Mouse (Mus musculus) layer of hippocampus, postnatal 36 days (tissue): Measurements from ENCODE around the gene Reln. TPM values are rescaled to one million over a fixed set of nuclear protein-coding genes. Genes with fewer than 3 reads are reported as not detected.
A peak's percentile ranks its signal among the peaks of the same experiment; 100 is the strongest.

Source experiments
- DNase-seq, 2 experiments: peaks; one replicate each; pipeline ENCODE4 v3.0.0; 2022
- total RNA-seq, 2 experiments: library from RNA; stranded (reverse); gene quantifications; 2 replicates each; pipeline ENCODE4 v1.2.3; 2021

Gene Reln
- total RNA-seq, 2 experiments from 2014 or later = 41.4 to 54.1 TPM

- DNase-seq = peak; percentile 35 to 36
These were observed 237.6 kb downstream of the Reln start for GRCm38 (mm10) chr5:22106811-22107485.

- no peak for DNase-seq
These were observed 249.5 kb downstream of the Reln start for GRCm38 (mm10) chr5:22094984-22095383.

- DNase-seq = no peak
These were observed 250.5 kb downstream of the Reln start for GRCm38 (mm10) chr5:22094043-22094442.

- DNase-seq = peak in 1 of 2 experiments; percentile 6
These were observed 251.2 kb downstream of the Reln start for GRCm38 (mm10) chr5:22093157-22093865.

DNA sequence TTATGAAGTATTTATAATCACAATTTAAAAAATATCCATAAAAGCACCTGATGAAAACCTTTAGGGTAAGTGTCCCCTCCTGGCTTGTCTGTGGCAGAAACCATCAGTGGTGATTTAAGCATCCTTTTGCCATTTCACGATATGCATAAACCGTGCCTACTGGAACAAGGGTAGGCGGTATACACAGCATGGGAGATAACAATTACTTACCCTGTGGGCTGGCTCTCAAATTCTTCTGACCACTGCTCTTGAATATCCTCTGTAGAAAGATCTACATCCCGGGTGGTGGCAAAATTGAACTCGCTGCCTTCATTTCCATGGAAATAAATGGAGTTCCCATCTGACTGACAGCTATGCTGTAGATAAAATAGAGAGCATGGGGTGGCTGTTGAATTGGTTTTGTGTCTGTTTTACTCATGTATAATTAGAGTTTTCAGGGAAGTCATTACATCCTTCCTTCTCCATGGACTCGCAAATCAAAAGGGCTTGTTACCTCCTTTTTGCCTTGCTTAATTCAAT is 264.0 kb downstream of the Reln start:
- DNase-seq = no peak

GRCm38 (mm10) chr5:22074971-22075370 is 269.5 kb downstream of the Reln start:
- no peak for DNase-seq

DNA sequence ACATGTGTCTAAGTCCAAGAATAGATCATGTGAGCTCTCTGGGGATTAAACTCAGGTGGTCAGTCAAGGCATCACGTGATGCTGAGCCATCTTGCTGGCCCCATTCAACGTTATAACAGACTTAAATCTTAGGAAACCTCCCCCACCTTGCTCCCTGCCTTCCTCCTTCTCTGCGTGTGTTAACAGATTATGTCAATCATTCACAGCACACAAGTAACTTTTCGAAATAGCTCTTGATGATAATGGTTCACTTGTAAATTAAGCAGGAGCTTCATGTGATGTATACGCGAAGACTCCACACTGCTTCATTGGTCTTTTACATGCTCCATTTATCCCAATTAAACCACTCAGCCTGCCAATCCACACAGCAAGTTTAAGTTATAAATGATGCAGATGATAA is 271.9 kb downstream of the Reln start:
- DNase-seq = no peak

DNA sequence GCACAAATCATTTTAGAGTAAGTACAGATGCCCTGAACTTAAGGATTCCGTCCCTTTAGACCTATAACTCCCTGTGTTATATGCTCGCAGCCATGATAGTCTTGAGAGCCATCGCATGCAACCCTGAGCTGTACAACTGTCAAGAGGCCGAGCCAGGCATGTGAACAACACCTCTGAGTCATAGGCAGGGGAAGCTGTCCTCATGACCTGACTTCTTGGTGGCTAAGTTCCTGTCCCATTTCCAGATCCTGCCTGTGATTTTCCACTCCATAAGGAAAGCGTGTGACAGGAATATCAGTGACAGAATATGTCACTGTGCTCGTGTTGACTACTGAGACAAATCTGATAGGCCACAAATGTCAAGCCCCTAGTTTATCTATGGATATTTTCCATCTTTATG is 285.3 kb downstream of the Reln start:
- DNase-seq = no peak

GRCm38 (mm10) chr5:22041825-22042224 is 302.7 kb downstream of the Reln start:
- no peak for DNase-seq

- DNase-seq = no peak
These were observed 304.9 kb downstream of the Reln start for GRCm38 (mm10) chr5:22039375-22040149.

GRCm38 (mm10) chr5:22035201-22035600 is 309.3 kb downstream of the Reln start:
- DNase-seq = no peak

DNA sequence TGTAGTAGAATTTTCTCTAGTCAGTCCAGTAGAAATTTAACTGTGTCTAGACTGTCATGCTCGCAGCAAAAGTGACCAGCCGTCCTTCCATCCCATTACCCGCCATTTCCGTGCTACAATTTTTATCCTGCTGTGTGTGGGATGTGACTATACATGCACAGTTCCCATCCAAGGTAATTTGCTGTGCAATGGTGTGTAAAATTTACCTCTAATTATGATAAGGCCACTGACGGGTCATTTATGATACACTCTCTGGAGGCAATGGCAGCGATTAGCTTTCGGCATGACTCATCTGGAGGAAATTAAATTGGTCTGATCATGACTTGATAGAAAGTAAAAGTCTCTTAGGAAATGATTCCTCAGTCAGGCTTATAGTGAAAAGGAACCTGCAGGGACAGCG is 311.5 kb downstream of the Reln start:
- DNase-seq = no peak

- no peak for DNase-seq
These were observed 312.8 kb downstream of the Reln start for GRCm38 (mm10) chr5:22031653-22032052.

DNA sequence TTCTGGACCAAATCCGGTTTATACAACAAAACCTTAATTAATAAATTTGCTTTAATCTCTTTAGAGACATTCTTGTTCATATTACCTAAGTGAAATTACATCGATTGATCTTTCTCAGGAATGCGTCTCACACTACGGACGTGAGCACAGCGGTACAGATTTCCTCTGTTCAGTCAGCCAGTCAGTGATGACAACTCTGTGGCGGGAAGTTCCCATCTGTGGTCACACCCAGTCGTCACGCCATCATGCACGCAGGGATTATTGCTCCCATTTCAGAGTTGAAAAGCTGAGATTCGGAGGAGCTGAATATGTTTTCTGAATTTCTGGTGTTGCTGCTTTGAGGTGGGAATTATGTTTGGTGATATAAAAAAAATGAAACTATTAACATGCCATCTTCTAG is 316.1 kb downstream of the Reln start:
- no peak for DNase-seq

DNA sequence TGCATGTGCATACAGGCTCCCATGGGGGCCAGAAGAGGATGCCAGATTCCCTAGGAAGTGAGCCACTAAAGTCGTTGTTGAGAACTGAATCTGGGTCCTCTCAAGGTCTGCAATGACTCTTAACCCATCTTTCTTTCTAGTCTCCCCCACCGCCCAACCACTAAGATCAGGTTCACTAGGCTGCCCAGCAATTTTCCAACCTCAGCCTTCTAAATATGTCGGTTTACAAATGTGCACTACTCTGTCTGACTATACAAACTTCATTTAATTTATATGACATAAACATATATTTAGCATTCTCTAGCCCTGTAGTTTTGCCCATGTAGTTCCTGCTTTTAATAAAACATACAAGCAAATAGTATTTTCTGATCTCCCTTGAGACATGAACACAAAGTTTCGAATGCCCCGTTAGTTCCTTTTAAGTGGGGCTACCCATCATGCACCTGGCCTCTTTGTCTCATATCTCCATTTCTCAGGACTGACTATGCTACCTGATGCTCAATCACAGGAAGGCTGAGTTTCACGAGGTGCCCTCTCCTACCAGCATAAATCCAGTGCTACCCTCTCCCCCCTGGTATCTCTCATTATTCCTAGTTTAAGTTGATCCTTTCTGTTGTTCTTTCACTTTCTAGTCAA is 317.1 kb downstream of the Reln start:
- no peak for DNase-seq

GRCm38 (mm10) chr5:22025746-22026145 is 318.8 kb downstream of the Reln start:
- no peak for DNase-seq

GRCm38 (mm10) chr5:22024108-22024507 is 320.4 kb downstream of the Reln start:
- DNase-seq = no peak

GRCm38 (mm10) chr5:22017896-22018295 is 326.6 kb downstream of the Reln start:
- no peak for DNase-seq

GRCm38 (mm10) chr5:22014459-22014858 is 330.0 kb downstream of the Reln start:
- no peak for DNase-seq

- DNase-seq = no peak
These were observed 335.4 kb downstream of the Reln start for GRCm38 (mm10) chr5:22009142-22009541.

DNA sequence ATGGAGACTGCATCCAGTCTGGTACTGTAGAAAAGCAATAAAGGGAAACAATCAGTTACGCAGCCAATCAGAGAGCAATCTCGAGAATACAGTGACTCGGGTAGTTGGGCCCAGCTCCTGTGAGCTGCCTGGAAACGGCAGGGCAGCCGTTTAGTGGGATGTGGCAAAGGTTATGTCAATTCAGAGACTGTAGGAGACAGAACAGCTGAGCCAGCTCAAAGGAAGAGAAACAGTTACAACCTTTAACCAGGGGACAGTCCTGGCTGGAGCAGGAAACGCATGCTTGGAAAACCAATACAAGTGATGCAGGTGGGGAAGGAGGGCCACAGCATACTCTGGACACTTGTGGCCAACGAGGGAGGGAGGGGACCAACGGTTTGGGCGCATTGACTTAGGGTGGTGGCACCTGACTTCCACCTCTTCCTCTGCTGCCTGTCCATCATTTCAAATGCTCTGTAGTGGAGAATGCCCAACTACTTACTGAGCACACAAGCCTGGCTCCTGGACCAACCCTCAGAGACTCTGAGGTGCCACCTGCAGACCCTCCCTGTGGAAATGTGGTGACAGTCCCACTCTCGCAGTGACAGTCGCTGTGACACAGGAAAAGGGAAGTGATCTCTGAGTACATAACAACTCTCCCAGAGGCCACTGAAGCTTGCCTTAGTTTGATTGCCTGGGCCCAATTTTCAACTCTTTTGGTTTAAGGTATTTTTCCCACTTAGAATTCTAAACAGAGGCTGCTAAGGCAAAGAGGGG is 337.0 kb downstream of the Reln start:
- DNase-seq = no peak

DNA sequence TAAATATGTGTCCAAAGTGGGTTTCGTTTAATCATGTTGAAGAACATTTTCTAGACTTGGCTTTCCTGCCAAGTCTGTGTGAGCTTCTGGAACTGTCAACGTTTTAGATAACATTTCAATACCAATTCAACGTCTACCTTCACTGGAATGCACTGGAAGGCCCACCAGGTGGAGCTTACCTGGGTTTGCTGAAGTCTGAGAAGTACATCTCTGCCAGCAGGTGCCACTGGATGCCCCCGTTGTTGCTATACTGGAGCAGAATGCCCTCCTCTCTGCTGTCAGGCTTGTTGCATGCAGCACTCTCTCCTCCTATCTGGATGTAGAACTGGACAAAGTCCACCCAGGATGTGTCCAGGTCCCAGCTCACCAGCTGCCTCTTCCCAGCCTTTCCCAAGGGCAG is 340.6 kb downstream of the Reln start:
- DNase-seq = no peak
